Mouse (Mus musculus) forebrain, embryonic 12.5 days (tissue): ENCODE data around the gene Poglut1. TPM values are rescaled to one million over a fixed set of nuclear protein-coding genes. Genes with fewer than 3 reads are reported as not detected.

Experiments
- ATAC-seq: fragments of 200-750 bp; cut with Nextera tagmentation; 2 replicates; pipeline ENCODE4 v1.8.0; 2017; ENCODE audit warnings: moderate TSS enrichment; ENCODE audit not compliant: low FRiP score
- H3K27ac ChIP-seq: fragments of 300-500 bp; sonication (generic); 2 replicates; pipeline ENCODE4 v1.5.1; 2016; ENCODE audit warnings: mild to moderate bottlenecking
- H3K27me3 ChIP-seq: fragments of 300-500 bp; sonication (generic); 2 replicates; pipeline ENCODE4 v1.6.1; 2016; ENCODE audit warnings: mild to moderate bottlenecking
- H3K36me3 ChIP-seq: fragments of 300-500 bp; sonication (generic); replicated peaks from 2 replicates; pipeline ENCODE4 v1.6.1; 2016; ENCODE audit warnings: mild to moderate bottlenecking
- H3K4me1 ChIP-seq: fragments of 300-500 bp; sonication (generic); 2 replicates; pipeline ENCODE4 v1.6.1; 2016
- H3K4me2 ChIP-seq: fragments of 300-500 bp; sonication (generic); 2 replicates; pipeline ENCODE4 v1.6.1; 2016; ENCODE audit warnings: mild to moderate bottlenecking, moderate library complexity
- H3K4me3 ChIP-seq: fragments of 300-500 bp; sonication (generic); replicated peaks from 2 replicates; pipeline ENCODE4 v1.5.1; 2016; ENCODE audit warnings: mild to moderate bottlenecking
- H3K9ac ChIP-seq: fragments of 300-500 bp; sonication (generic); 2 replicates; pipeline ENCODE4 v1.6.1; 2016; ENCODE audit warnings: mild to moderate bottlenecking
- H3K9me3 ChIP-seq: fragments of 300-500 bp; sonication (generic); 2 replicates; pipeline ENCODE4 v1.6.1; 2016
- WGBS: fragments of 180-500 bp; shearing (Covaris S2); methylation state at CpG from one replicate; pipeline ENCODE4 v1.1.7; 2016; 5-methylcytosine and 5-hydroxymethylcytosine counted together
- polyA plus RNA-seq: library from polyadenylated mRNA; unstranded; fragments of >200 nt; fragmentation: Nextera tagmentation; extraction: Ambion mirVana; gene quantifications from 2 replicates; pipeline ENCODE4 v1.2.1, GENCODE M21; 2016

Gene Poglut1
- polyA plus RNA-seq, result 72.7 and 78.4 TPM in 2 replicates

DNA sequence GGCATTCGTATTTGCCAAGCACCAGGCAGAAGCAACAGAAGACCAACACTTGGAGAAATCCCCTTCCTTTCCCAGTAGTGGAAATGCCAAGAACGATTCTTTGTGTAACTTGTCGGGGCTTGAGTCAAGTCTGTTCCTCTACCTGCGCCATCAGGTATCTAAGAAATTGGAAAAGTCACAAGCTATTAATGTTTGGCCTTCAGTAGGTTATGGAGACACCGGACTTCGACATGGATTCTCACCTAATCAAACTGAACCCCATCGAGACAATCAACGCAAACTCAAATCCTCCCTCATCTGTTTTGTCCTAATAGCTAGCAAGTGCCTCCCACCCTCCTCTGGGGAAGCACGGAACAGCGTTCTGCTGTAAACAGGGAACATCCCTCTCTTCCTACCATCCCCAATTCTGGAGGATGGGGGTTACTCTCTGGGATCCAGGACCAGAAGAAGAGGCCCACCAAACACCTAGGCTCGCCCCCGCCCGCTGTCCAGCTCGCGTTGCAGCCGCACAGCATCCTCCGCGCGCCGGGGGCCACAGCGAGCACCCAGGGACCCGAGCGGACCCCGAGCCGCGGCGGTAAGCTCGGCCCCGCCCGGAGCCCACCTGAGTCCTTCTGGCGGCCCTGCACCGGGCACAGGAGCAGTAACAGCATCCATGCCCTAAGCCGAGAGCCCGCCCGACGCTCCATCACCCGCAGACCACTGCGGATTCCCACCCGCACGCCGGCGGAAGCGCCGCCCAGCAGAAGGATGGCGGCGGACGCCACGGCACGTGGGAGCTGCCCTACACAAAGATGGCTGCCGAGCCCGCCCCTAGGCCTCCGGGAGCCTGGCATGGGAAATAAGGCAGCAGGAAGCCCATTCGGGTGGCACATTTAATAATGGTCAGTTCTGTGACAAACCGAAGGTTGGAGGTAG, at the start of gene Poglut1:
Gene Poglut1, minus strand, starts transcription at position 780 of the 918 bp plus-strand sequence.
- peaks cover 25% of the 10 kb centered on the region for H3K27me3 ChIP-seq
- 1% methylated on average over 54 of the region's 54 CpGs for WGBS
- H3K9ac ChIP-seq, result peak within 1 kb of the TSS; percentile 94
- H3K27ac ChIP-seq, result peak within 1 kb of the TSS; percentile 71
- peak within 1 kb of the TSS; percentile 68 for H3K4me2 ChIP-seq
- H3K4me3 ChIP-seq, result peak within 1 kb of the TSS; percentile 91
- H3K9me3 ChIP-seq, result no peaks in the 10 kb centered on the region
- peak; percentile 95 for ATAC-seq
- peaks cover 17% of the 10 kb centered on the region for H3K4me1 ChIP-seq
- peaks cover 26% of the 10 kb centered on the region for H3K36me3 ChIP-seq

DNA sequence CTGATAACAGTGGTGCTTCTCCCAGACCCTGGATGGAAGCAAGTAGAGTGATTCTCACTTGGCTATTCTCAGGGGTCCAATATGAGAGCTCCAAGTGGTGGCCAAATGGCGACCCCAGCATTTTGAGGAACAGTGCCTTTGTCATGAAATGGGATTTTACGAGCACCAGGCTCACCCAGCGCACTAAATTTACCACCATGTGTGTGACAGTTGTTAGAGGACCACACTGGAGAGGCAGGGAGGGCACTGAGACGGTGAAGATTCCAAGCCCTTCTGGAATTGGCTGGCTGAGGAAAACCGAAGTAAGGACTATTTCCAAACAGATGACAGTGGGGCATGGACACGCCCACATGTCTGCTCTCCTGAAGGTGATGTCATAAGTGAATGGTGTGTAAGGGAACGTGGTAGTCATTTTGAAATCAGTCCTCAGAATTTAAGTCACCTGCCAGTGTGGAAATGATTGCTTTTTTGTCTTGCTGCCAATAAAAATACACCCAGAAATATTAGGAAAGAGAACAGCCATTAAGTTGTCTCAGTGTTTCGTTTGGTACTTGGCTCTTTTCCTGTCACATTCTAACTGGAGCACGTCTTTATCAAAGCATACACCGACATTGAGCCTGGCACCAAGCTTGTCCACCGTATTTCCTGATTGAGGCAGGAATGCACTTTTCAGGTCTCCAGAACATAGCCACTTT, 49.1 kb upstream of the Poglut1 start:
- Histone ChIP-seq H3K9me3 (no peaks in the 10 kb centered on the region), H3K27ac (no peak overlapping the region), H3K36me3 (peaks cover 4% of the 10 kb centered on the region; the same call in 1 of the 2 replicates), H3K27me3 (no peaks in the 10 kb centered on the region), H3K9ac (no peak overlapping the region), H3K4me3 (no peak overlapping the region), H3K4me2 (no peak overlapping the region), H3K4me1 (no peaks in the 10 kb centered on the region)
- 82% methylated on average over 11 of the region's 11 CpGs for WGBS
- ATAC-seq, result no peak

DNA sequence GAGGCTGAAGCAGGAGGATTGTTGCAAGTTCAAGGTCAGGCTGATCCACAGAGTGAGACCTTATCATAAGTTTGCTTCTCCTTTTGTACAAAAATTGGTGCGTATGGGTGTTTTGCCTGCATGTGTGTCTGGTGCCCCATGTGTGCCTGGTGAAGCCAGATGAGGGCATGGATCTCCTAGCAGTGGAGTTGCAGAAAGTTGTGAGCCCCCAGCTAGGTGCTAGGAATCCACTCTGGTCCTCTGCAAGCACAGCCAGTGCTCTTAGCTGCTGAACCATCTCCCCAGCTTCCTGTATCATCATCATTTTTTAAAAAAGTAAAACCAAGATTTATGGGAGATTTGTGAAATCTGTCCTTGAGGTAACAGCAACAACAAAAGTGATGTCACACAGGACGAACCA, 46.6 kb upstream of the Poglut1 start:
- Histone ChIP-seq H3K9me3 (no peaks in the 10 kb centered on the region), H3K4me1 (no peaks in the 10 kb centered on the region), H3K9ac (no peak overlapping the region), H3K36me3 (peaks cover 21% of the 10 kb centered on the region), H3K27me3 (no peaks in the 10 kb centered on the region), H3K27ac (no peak overlapping the region), H3K4me3 (no peak overlapping the region), H3K4me2 (no peak overlapping the region)
- no peak for ATAC-seq
- WGBS, result 89% methylated on average over 2 of the region's 2 CpGs

DNA sequence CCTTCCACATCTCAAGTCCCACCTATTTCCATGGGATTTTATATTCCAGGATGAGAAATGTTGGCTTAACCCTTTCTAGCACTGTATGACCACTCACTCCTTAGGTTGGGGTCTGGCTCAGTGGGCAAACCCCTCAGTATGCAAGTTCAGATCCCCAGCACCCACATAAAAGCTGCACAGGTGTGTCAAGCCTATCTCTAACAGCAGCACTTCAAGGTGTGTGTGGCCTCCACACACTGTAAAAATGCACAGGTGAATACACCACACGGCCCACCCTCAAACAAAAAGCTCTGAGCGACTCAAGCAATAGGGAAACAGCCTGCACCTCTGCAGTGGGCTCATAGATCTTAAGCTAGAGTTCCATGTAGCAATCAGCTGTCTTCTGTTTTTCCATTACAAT, 46.0 kb upstream of the Poglut1 start:
- Histone ChIP-seq H3K4me1 (no peaks in the 10 kb centered on the region), H3K4me3 (no peak overlapping the region), H3K4me2 (no peak overlapping the region), H3K36me3 (peaks cover 25% of the 10 kb centered on the region), H3K27me3 (no peaks in the 10 kb centered on the region), H3K27ac (no peak overlapping the region), H3K9me3 (no peaks in the 10 kb centered on the region), H3K9ac (no peak overlapping the region)
- ATAC-seq, result no peak
- 86% methylated on average over 2 of the region's 2 CpGs for WGBS

DNA sequence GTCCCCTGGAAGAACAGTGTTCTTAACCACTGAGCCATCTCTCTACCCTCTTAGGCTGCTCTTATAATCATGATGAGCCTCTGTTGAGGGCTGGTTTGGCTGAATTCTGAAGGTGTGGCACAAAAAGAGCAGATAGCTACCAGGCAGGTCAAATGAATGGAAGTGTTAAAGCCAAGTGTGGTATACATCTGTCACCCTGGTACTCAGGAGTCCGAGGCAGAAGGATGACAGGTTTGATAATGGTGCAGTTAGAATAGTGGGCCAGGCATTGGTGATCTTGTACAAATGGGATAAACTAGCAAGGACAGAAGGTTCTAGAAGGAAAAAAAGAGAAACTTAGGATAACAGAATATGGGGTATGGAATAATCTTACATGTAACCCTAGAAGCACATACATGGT, 44.4 kb upstream of the Poglut1 start:
- no peak for ATAC-seq
- Histone ChIP-seq H3K4me2 (no peak overlapping the region), H3K27me3 (no peaks in the 10 kb centered on the region), H3K9me3 (no peaks in the 10 kb centered on the region), H3K27ac (no peak overlapping the region), H3K4me3 (no peak overlapping the region), H3K4me1 (no peaks in the 10 kb centered on the region), H3K36me3 (peaks cover 34% of the 10 kb centered on the region), H3K9ac (no peak overlapping the region)
- 95% methylated on average over 1 of the region's 1 CpGs for WGBS

DNA sequence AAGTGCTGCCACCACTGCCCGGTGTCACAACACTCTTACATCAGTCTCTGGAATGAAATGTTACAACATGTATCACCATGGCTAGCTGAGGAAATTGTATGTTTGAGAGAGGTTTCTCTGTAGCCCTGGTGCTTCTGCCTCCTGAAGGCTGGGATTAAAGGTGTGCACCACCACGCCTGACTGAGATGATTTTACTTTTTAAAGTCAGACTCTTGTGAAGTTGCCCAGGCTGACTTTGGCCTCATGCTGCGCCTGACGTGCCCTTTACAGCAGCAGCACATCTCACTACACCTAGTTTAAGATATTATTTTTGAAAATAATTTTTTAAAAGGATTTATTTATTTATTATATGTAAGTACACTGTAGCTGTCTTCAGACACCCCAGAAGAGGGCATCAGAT, 42.9 kb upstream of the Poglut1 start:
- no peak overlapping the region for H3K27ac ChIP-seq
- no peak overlapping the region for H3K4me3 ChIP-seq
- no peaks in the 10 kb centered on the region for H3K4me1 ChIP-seq
- no peak overlapping the region for H3K9ac ChIP-seq
- H3K9me3 ChIP-seq, result no peaks in the 10 kb centered on the region
- H3K27me3 ChIP-seq, result no peaks in the 10 kb centered on the region
- no peak overlapping the region for H3K4me2 ChIP-seq
- ATAC-seq, result no peak
- WGBS, result 89% methylated on average over 4 of the region's 4 CpGs
- H3K36me3 ChIP-seq, result peaks cover 49% of the 10 kb centered on the region

DNA sequence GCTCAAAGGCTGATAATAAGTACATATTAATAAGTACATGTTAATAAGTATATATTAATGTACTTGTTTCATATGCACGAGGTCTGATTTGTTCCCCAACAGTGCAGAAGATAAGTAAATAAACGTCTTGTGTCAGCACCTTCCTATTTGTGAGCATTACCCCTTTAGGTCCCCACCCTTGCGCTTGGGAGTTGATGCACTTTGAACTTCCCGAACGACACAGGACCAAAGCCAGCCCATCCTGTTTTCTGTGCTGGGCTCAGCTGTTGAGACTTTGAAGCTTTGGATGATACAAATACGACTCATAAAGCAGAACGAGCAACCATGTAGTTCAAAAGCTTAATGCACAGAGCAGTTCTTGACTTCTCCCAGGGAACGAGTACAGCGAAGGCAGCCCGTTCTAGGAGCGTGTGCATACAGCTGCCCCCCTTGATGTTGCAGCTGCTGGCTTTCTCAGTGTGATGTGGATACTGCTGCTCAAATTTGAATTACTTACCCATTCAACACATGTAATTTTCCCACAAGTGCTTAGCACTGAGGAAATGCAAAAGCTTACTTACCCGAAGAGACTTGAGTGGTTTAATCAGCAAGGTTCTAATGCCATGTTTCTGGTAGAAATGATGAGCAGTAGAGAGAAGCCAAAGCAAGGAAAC, 42.1 kb upstream of the Poglut1 start:
- H3K9me3 ChIP-seq, result no peaks in the 10 kb centered on the region
- H3K4me2 ChIP-seq, result no peak overlapping the region
- H3K9ac ChIP-seq, result no peak overlapping the region
- no peaks in the 10 kb centered on the region for H3K27me3 ChIP-seq
- H3K4me1 ChIP-seq, result no peaks in the 10 kb centered on the region
- no peak overlapping the region for H3K27ac ChIP-seq
- no peak overlapping the region for H3K4me3 ChIP-seq
- peaks cover 57% of the 10 kb centered on the region for H3K36me3 ChIP-seq
- 81% methylated on average over 12 of the region's 12 CpGs for WGBS
- no peak for ATAC-seq

DNA sequence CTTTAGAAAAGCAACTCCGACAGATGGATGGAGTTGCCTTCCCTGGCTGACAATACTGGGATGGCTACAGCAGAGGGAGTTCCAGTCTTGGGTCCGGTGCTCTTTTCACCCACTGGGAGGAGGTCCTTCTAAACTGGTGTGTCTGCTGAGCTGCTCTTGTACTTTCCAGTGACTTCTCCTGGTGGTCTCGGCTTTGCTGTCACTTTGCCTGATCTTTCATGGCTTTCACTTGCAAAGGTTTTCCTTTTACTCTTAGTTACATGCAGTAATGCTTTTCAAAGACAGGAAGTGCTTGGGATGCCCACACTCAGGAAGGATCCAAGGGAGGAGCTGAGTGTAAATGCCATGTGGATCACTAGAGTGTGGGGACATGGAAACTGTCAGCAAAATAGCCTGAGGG, 41.4 kb upstream of the Poglut1 start:
- Histone ChIP-seq H3K4me1 (no peaks in the 10 kb centered on the region), H3K27me3 (no peaks in the 10 kb centered on the region), H3K4me3 (no peak overlapping the region), H3K36me3 (peaks cover 63% of the 10 kb centered on the region), H3K4me2 (no peak overlapping the region), H3K9ac (no peak overlapping the region), H3K27ac (no peak overlapping the region), H3K9me3 (no peaks in the 10 kb centered on the region)
- no peak for ATAC-seq
- 87% methylated on average over 3 of the region's 3 CpGs for WGBS

DNA sequence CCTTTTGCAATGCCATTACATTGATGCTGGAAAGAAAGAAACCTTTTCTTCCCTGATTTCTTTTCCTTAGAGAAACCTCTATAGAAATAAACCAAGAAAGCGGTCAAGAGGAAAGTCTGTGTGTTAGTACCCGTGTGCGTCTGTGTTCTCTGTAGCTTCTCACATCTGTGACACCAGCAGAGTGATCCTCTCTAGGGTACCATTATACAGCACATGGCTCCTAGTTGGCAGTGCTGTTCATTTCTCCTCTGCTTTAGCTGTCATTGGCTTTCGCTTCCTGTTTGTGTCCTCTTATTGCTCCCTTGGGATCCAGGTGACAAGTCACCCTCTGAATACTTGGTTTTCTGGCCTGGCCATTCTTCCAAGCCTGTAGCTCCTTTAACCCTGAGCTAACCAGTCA, 37.5 kb upstream of the Poglut1 start:
- 87% methylated on average over 4 of the region's 4 CpGs for WGBS
- H3K4me2 ChIP-seq, result no peak overlapping the region
- no peaks in the 10 kb centered on the region for H3K4me1 ChIP-seq
- H3K9me3 ChIP-seq, result no peaks in the 10 kb centered on the region
- H3K27ac ChIP-seq, result no peak overlapping the region
- no peaks in the 10 kb centered on the region for H3K27me3 ChIP-seq
- no peak for ATAC-seq
- no peak overlapping the region for H3K4me3 ChIP-seq
- peaks cover 85% of the 10 kb centered on the region for H3K36me3 ChIP-seq
- H3K9ac ChIP-seq, result no peak overlapping the region

DNA sequence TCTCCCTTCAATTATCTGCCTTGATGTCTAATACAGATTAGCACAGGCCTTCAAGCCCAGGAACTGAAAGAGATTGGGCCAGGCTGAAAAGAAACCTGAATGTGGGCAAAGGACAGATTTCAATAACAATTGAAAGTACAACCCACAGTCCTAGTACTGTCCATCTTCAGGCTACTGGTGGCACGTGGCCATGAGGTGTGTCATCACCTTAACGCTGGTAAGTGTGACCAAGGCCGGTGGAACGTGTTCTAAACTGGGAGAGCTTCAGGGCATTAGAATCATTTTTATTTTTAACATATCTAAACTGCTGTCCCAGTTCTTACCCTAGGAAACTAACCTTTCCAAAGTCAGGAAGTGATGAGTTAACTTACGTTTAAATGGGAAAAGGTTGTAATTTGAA, 37.1 kb upstream of the Poglut1 start:
- H3K27me3 ChIP-seq, result no peaks in the 10 kb centered on the region
- no peak overlapping the region for H3K27ac ChIP-seq
- H3K4me1 ChIP-seq, result no peaks in the 10 kb centered on the region
- H3K4me3 ChIP-seq, result no peak overlapping the region
- no peak overlapping the region for H3K9ac ChIP-seq
- no peak for ATAC-seq
- no peak overlapping the region for H3K4me2 ChIP-seq
- H3K36me3 ChIP-seq, result peaks cover 86% of the 10 kb centered on the region
- 92% methylated on average over 5 of the region's 5 CpGs for WGBS
- H3K9me3 ChIP-seq, result no peaks in the 10 kb centered on the region

DNA sequence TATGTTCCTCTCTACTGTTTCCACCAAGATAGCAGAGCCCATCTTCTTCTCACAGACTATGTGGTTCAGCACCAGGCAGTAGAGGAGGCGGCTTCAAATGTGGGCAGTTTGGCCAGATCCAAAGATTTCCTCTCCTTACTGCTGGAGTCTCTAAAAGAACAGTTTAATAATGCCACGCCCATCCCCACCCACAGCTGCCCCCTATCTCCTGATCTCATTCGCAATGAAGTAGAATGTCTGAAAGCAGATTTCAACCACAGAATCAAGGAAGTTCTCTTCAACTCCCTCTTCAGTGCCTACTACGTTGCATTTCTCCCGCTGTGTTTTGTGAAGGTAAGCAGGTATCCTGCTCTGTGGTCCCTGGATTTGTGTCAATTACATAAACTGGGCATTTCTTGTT, 35.1 kb upstream of the Poglut1 start:
- H3K9ac ChIP-seq, result no peak overlapping the region
- H3K4me2 ChIP-seq, result no peak overlapping the region
- H3K4me1 ChIP-seq, result no peaks in the 10 kb centered on the region
- H3K27ac ChIP-seq, result no peak overlapping the region
- H3K9me3 ChIP-seq, result no peaks in the 10 kb centered on the region
- no peak for ATAC-seq
- 94% methylated on average over 5 of the region's 5 CpGs for WGBS
- H3K27me3 ChIP-seq, result no peaks in the 10 kb centered on the region
- H3K36me3 ChIP-seq, result peaks cover 77% of the 10 kb centered on the region
- no peak overlapping the region for H3K4me3 ChIP-seq

DNA sequence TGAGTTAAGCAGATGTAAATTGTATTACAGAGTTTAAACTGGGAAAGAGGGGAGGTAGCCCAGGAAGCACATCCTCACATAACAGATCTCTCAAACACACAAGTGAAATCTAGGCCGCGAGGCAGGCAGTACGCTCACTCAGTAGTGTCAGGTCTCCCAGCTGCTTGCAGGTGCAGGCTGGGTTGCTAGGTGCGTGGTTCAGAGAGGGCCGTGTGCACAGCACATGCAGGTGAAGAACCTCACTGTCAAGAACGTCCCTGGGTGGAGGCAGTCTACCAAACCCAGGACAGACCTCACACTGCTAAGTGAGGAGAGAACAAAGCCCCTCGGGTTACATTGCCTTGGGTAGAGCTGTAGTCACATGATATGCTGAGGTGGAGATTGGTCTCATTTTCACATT, 34.7 kb upstream of the Poglut1 start:
- H3K9me3 ChIP-seq, result no peaks in the 10 kb centered on the region
- H3K36me3 ChIP-seq, result peaks cover 76% of the 10 kb centered on the region
- no peak overlapping the region for H3K4me3 ChIP-seq
- H3K9ac ChIP-seq, result no peak overlapping the region
- H3K4me1 ChIP-seq, result no peaks in the 10 kb centered on the region
- H3K27me3 ChIP-seq, result no peaks in the 10 kb centered on the region
- H3K4me2 ChIP-seq, result no peak overlapping the region
- ATAC-seq, result no peak
- 94% methylated on average over 7 of the region's 7 CpGs for WGBS
- H3K27ac ChIP-seq, result no peak overlapping the region
